Mouse (Mus musculus): ENCODE measurements around the gene Zkscan4.

DNA sequence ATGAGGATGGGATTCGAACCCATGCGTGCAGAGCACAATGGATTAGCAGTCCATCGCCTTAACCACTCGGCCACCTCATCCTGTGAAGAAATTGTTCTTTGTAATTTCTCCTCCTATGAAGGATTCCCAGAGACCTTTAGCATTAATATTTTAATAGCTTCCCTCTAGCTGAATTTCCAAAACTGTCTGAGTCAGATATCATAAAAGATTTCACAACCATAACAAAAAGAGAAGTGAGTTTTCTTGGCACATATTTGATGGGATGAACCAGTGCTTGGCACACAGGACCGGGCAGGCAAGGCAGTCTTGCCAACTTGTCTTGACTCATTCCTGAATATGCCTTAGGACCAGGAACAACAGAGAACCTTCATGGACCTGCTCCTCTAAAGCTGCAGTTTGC lies 14.1 kb downstream of the Zkscan4 start:
- TF ChIP-seq POLR2A (IDR thresholded peaks at IDR 0.05; ENCODE audit: borderline replicate concordance, insufficient read depth, low read length) (no peak), CTCF (IDR thresholded peaks at IDR 0.05; ENCODE audit: borderline replicate concordance, insufficient read depth, low read depth, low read length) (no peak)
